Mouse (Mus musculus): Measurements from ENCODE around the gene Zfp324. TPM values are rescaled to one million over a fixed set of nuclear protein-coding genes. Genes with fewer than 3 reads are reported as not detected.
A peak's percentile ranks its signal among the peaks of the same experiment; 100 is the strongest.

The Zfp324 gene
- polyA plus RNA-seq, 1 experiment from 2014 or later: 7.9 TPM

- H3K4me2 ChIP-seq (ENCODE audit: low read depth, low read length): peak overlapping the region; percentile 66
- H3K36me3 ChIP-seq (replicated peaks; ENCODE audit: control insufficient read depth, insufficient read depth, low read depth, low read length): no peaks in the 10 kb centered on the region
- peak overlapping the region; percentile 67 for H3K9ac ChIP-seq (replicated peaks; ENCODE audit: low read length)
- ATAC-seq (replicated peaks; ENCODE audit: insufficient number of reproducible peaks, low FRiP score, low TSS enrichment, low read depth) (no peak), DNase-seq (ENCODE audit: low spot score) (no peak)
- H3K4me1 ChIP-seq (ENCODE audit: control insufficient read depth, insufficient read depth, low read length): no peaks in the 10 kb centered on the region
- no peaks in the 10 kb centered on the region for H3K9me3 ChIP-seq (replicated peaks; ENCODE audit: control insufficient read depth, low read length)
- H3K27me3 ChIP-seq (ENCODE audit: control insufficient read depth, insufficient read depth, low read length): no peaks in the 10 kb centered on the region
- peak overlapping the region; percentile 38 for H3K4me3 ChIP-seq (ENCODE audit: low read depth, low read length)
- 7% methylated on average over 16 of the region's 16 CpGs for WGBS
- peak overlapping the region; percentile 63 for H3K27ac ChIP-seq (replicated peaks; ENCODE audit: low read depth, low read length)
Measured at GRCm38 (mm10) chr7:12949872-12950229, 15.8 kb upstream of the Zfp324 start.

- H3K27ac ChIP-seq (replicated peaks; ENCODE audit: low read depth, low read length): no peak overlapping the region
- H3K27me3 ChIP-seq (ENCODE audit: control insufficient read depth, insufficient read depth, low read length): no peaks in the 10 kb centered on the region
- no peaks in the 10 kb centered on the region for H3K9me3 ChIP-seq (replicated peaks; ENCODE audit: control insufficient read depth, low read length)
- 64% methylated on average over 3 of the region's 3 CpGs for WGBS
- H3K36me3 ChIP-seq (replicated peaks; ENCODE audit: control insufficient read depth, insufficient read depth, low read depth, low read length): no peaks in the 10 kb centered on the region
- H3K4me1 ChIP-seq (ENCODE audit: control insufficient read depth, insufficient read depth, low read length): no peaks in the 10 kb centered on the region
- no peak for DNase-seq (ENCODE audit: low spot score)
- no peak overlapping the region for H3K9ac ChIP-seq (replicated peaks; ENCODE audit: low read length)
- H3K4me2 ChIP-seq (ENCODE audit: low read depth, low read length): no peak overlapping the region
- no peak for ATAC-seq (replicated peaks; ENCODE audit: insufficient number of reproducible peaks, low FRiP score, low TSS enrichment, low read depth)
- no peak overlapping the region for H3K4me3 ChIP-seq (ENCODE audit: low read depth, low read length)
Measured at GRCm38 (mm10) chr7:12954896-12955295, 10.7 kb upstream of the Zfp324 start.

- Histone ChIP-seq H3K9me3 (replicated peaks; ENCODE audit: control insufficient read depth, low read length) (no peaks in the 10 kb centered on the region), H3K36me3 (replicated peaks; ENCODE audit: control insufficient read depth, insufficient read depth, low read depth, low read length) (no peaks in the 10 kb centered on the region), H3K4me1 (ENCODE audit: control insufficient read depth, insufficient read depth, low read length) (no peaks in the 10 kb centered on the region), H3K27ac (replicated peaks; ENCODE audit: low read depth, low read length) (no peak overlapping the region), H3K9ac (replicated peaks; ENCODE audit: low read length) (no peak overlapping the region), H3K27me3 (ENCODE audit: control insufficient read depth, insufficient read depth, low read length) (no peaks in the 10 kb centered on the region), H3K4me3 (ENCODE audit: low read depth, low read length) (no peak overlapping the region), H3K4me2 (ENCODE audit: low read depth, low read length) (no peak overlapping the region)
- ATAC-seq (replicated peaks; ENCODE audit: insufficient number of reproducible peaks, low FRiP score, low TSS enrichment, low read depth) (no peak), DNase-seq (ENCODE audit: low spot score) (no peak)
- 74% methylated on average over 5 of the region's 5 CpGs for WGBS
Measured at GRCm38 (mm10) chr7:12957511-12957910, 8.1 kb upstream of the Zfp324 start.

GRCm38 (mm10) chr7:12958948-12959347 lies 6.7 kb upstream of the Zfp324 start:
- Histone ChIP-seq H3K9me3 (replicated peaks; ENCODE audit: control insufficient read depth, low read length) (no peaks in the 10 kb centered on the region), H3K4me1 (ENCODE audit: control insufficient read depth, insufficient read depth, low read length) (no peaks in the 10 kb centered on the region), H3K4me2 (ENCODE audit: low read depth, low read length) (no peak overlapping the region), H3K4me3 (ENCODE audit: low read depth, low read length) (no peak overlapping the region), H3K27me3 (ENCODE audit: control insufficient read depth, insufficient read depth, low read length) (no peaks in the 10 kb centered on the region), H3K9ac (replicated peaks; ENCODE audit: low read length) (no peak overlapping the region), H3K36me3 (replicated peaks; ENCODE audit: control insufficient read depth, insufficient read depth, low read depth, low read length) (no peaks in the 10 kb centered on the region), H3K27ac (replicated peaks; ENCODE audit: low read depth, low read length) (no peak overlapping the region)
- DNase-seq (ENCODE audit: low spot score): no peak
- ATAC-seq (replicated peaks; ENCODE audit: insufficient number of reproducible peaks, low FRiP score, low TSS enrichment, low read depth): no peak
- WGBS: 79% methylated on average over 4 of the region's 4 CpGs

GRCm38 (mm10) chr7:12959718-12960117 lies 5.9 kb upstream of the Zfp324 start:
- Histone ChIP-seq H3K4me1 (ENCODE audit: control insufficient read depth, insufficient read depth, low read length) (no peaks in the 10 kb centered on the region), H3K4me3 (ENCODE audit: low read depth, low read length) (no peak overlapping the region), H3K9me3 (replicated peaks; ENCODE audit: control insufficient read depth, low read length) (no peaks in the 10 kb centered on the region), H3K27ac (replicated peaks; ENCODE audit: low read depth, low read length) (no peak overlapping the region), H3K4me2 (ENCODE audit: low read depth, low read length) (no peak overlapping the region), H3K27me3 (ENCODE audit: control insufficient read depth, insufficient read depth, low read length) (no peaks in the 10 kb centered on the region), H3K36me3 (replicated peaks; ENCODE audit: control insufficient read depth, insufficient read depth, low read depth, low read length) (no peaks in the 10 kb centered on the region), H3K9ac (replicated peaks; ENCODE audit: low read length) (no peak overlapping the region)
- WGBS: 19% methylated on average over 4 of the region's 4 CpGs
- DNase-seq (ENCODE audit: low spot score) (no peak), ATAC-seq (replicated peaks; ENCODE audit: insufficient number of reproducible peaks, low FRiP score, low TSS enrichment, low read depth) (no peak)

- peak; percentile 86 for DNase-seq (ENCODE audit: low spot score)
- H3K27me3 ChIP-seq (ENCODE audit: control insufficient read depth, insufficient read depth, low read length): no peaks in the 10 kb centered on the region
- H3K4me1 ChIP-seq (ENCODE audit: control insufficient read depth, insufficient read depth, low read length): no peaks in the 10 kb centered on the region; the same call in 1 of the 2 replicates
Measured at GRCm38 (mm10) chr7:12961511-12962141, 4.0 kb upstream of the Zfp324 start.

GRCm38 (mm10) chr7:12966104-12966845 lies 637 bp downstream of the Zfp324 start:
- under 1% methylated on average over 29 of the region's 29 CpGs for WGBS
- peak overlapping the region; percentile 87 for H3K4me2 ChIP-seq (ENCODE audit: low read depth, low read length)
- ATAC-seq (replicated peaks; ENCODE audit: insufficient number of reproducible peaks, low FRiP score, low TSS enrichment, low read depth): peak; percentile 46
- peaks cover 2% of the 10 kb centered on the region for H3K36me3 ChIP-seq (replicated peaks; ENCODE audit: control insufficient read depth, insufficient read depth, low read depth, low read length)
- peak overlapping the region; percentile 90 for H3K9ac ChIP-seq (replicated peaks; ENCODE audit: low read length)
- no peaks in the 10 kb centered on the region for H3K9me3 ChIP-seq (replicated peaks; ENCODE audit: control insufficient read depth, low read length)
- DNase-seq (ENCODE audit: low spot score): peak; percentile 52
- peak overlapping the region; percentile 73 for H3K4me3 ChIP-seq (ENCODE audit: low read depth, low read length)
- peak overlapping the region; percentile 69 for H3K27ac ChIP-seq (replicated peaks; ENCODE audit: low read depth, low read length)
- H3K4me1 ChIP-seq (ENCODE audit: control insufficient read depth, insufficient read depth, low read length): no peaks in the 10 kb centered on the region; the same call in 1 of the 2 replicates
- H3K27me3 ChIP-seq (ENCODE audit: control insufficient read depth, insufficient read depth, low read length): no peaks in the 10 kb centered on the region

More at GRCm38 (mm10) chr7:12961511-12962141, 4.0 kb upstream of the Zfp324 start:
- Histone ChIP-seq H3K4me3 (ENCODE audit: low read depth, low read length) (peak overlapping the region; percentile 41), H3K27ac (replicated peaks; ENCODE audit: low read depth, low read length) (peak overlapping the region; percentile 62; the same call in 1 of the 2 replicates), H3K9me3 (replicated peaks; ENCODE audit: control insufficient read depth, low read length) (no peaks in the 10 kb centered on the region), H3K36me3 (replicated peaks; ENCODE audit: control insufficient read depth, insufficient read depth, low read depth, low read length) (no peaks in the 10 kb centered on the region), H3K4me2 (ENCODE audit: low read depth, low read length) (peak overlapping the region; percentile 49), H3K9ac (replicated peaks; ENCODE audit: low read length) (peak overlapping the region; percentile 53)
- peak; percentile 49 for ATAC-seq (replicated peaks; ENCODE audit: insufficient number of reproducible peaks, low FRiP score, low TSS enrichment, low read depth)
- 3% methylated on average over 29 of the region's 29 CpGs for WGBS

GRCm38 (mm10) chr7:12970906-12971305 lies 5.3 kb downstream of the Zfp324 start:
- H3K27me3 ChIP-seq (ENCODE audit: control insufficient read depth, insufficient read depth, low read length): no peaks in the 10 kb centered on the region
- WGBS: 93% methylated on average over 25 of the region's 25 CpGs
- DNase-seq (ENCODE audit: low spot score) (no peak), ATAC-seq (replicated peaks; ENCODE audit: insufficient number of reproducible peaks, low FRiP score, low TSS enrichment, low read depth) (no peak)
- H3K9ac ChIP-seq (replicated peaks; ENCODE audit: low read length): no peak overlapping the region
- H3K4me2 ChIP-seq (ENCODE audit: low read depth, low read length): no peak overlapping the region
- H3K4me3 ChIP-seq (ENCODE audit: low read depth, low read length): no peak overlapping the region
- H3K9me3 ChIP-seq (replicated peaks; ENCODE audit: control insufficient read depth, low read length): no peaks in the 10 kb centered on the region
- H3K4me1 ChIP-seq (ENCODE audit: control insufficient read depth, insufficient read depth, low read length): no peaks in the 10 kb centered on the region; the same call in 1 of the 2 replicates
- H3K27ac ChIP-seq (replicated peaks; ENCODE audit: low read depth, low read length): no peak overlapping the region
- peaks cover 5% of the 10 kb centered on the region for H3K36me3 ChIP-seq (replicated peaks; ENCODE audit: control insufficient read depth, insufficient read depth, low read depth, low read length)

Data from embryonic facial prominence, embryonic 11.5 days (tissue).